Mouse (Mus musculus) liver (tissue): ENCODE measurements around the gene Lrrtm4.

Experiments
- DNase-seq: peaks from one replicate; pipeline ENCODE4 v3.0.0-alpha.2; 2020; ENCODE audit warnings: mixed read lengths

Gene Lrrtm4

GRCm38 (mm10) chr6:80331751-80332150 lies 313.1 kb downstream of the Lrrtm4 start:
- DNase-seq, result no peak

- no peak for DNase-seq
These were observed 333.6 kb downstream of the Lrrtm4 start for GRCm38 (mm10) chr6:80352307-80352706.

GRCm38 (mm10) chr6:80357092-80357491 lies 338.4 kb downstream of the Lrrtm4 start:
- no peak for DNase-seq

GRCm38 (mm10) chr6:80363593-80363992 lies 344.9 kb downstream of the Lrrtm4 start:
- DNase-seq, result no peak

- DNase-seq, result no peak
These were observed 347.9 kb downstream of the Lrrtm4 start for GRCm38 (mm10) chr6:80366532-80366931.

GRCm38 (mm10) chr6:80389571-80389970 lies 370.9 kb downstream of the Lrrtm4 start:
- no peak for DNase-seq

- no peak for DNase-seq
These were observed 388.1 kb downstream of the Lrrtm4 start for GRCm38 (mm10) chr6:80406757-80407156.

GRCm38 (mm10) chr6:80440135-80440534 lies 421.5 kb downstream of the Lrrtm4 start:
- no peak for DNase-seq

- DNase-seq, result no peak
These were observed 451.9 kb downstream of the Lrrtm4 start for GRCm38 (mm10) chr6:80470546-80470945.

GRCm38 (mm10) chr6:80476153-80476552 lies 457.5 kb downstream of the Lrrtm4 start:
- no peak for DNase-seq

GRCm38 (mm10) chr6:80545017-80545416 lies 526.3 kb downstream of the Lrrtm4 start:
- no peak for DNase-seq

- DNase-seq, result no peak
These were observed 531.2 kb downstream of the Lrrtm4 start for GRCm38 (mm10) chr6:80549907-80550306.

GRCm38 (mm10) chr6:80553398-80553797 lies 534.7 kb downstream of the Lrrtm4 start:
- DNase-seq, result no peak

- no peak for DNase-seq
These were observed 536.3 kb downstream of the Lrrtm4 start for GRCm38 (mm10) chr6:80554991-80555390.

- DNase-seq, result no peak
These were observed 558.5 kb downstream of the Lrrtm4 start for GRCm38 (mm10) chr6:80577227-80577626.

GRCm38 (mm10) chr6:80582225-80582624 lies 563.5 kb downstream of the Lrrtm4 start:
- DNase-seq, result no peak

GRCm38 (mm10) chr6:80589776-80590175 lies 571.1 kb downstream of the Lrrtm4 start:
- no peak for DNase-seq

- DNase-seq, result no peak
These were observed 600.8 kb downstream of the Lrrtm4 start for GRCm38 (mm10) chr6:80619508-80619907.

GRCm38 (mm10) chr6:80622676-80623334 lies 604.1 kb downstream of the Lrrtm4 start:
- no peak for DNase-seq

GRCm38 (mm10) chr6:80625509-80625908 lies 606.8 kb downstream of the Lrrtm4 start:
- DNase-seq, result no peak

GRCm38 (mm10) chr6:80662729-80663128 lies 644.1 kb downstream of the Lrrtm4 start:
- DNase-seq, result no peak

- no peak for DNase-seq
These were observed 645.4 kb downstream of the Lrrtm4 start for GRCm38 (mm10) chr6:80664039-80664438.

GRCm38 (mm10) chr6:80704183-80704582 lies 685.5 kb downstream of the Lrrtm4 start:
- no peak for DNase-seq

GRCm38 (mm10) chr6:80720468-80720867 lies 701.8 kb downstream of the Lrrtm4 start:
- DNase-seq, result no peak

- DNase-seq, result no peak
These were observed 714.7 kb downstream of the Lrrtm4 start for GRCm38 (mm10) chr6:80733416-80733815.
